Mouse (Mus musculus) naive thymus-derived CD4-positive, alpha-beta T cell, adult 5 months (primary cell): ENCODE measurements around the gene Eps8. TPM values are rescaled to one million over a fixed set of nuclear protein-coding genes. Genes with fewer than 3 reads are reported as not detected.

ENCODE experiments used
- polyA plus RNA-seq: library from polyadenylated mRNA; unstranded; fragments of 100-300 nt; shearing (Covaris generic); gene quantifications from one replicate; pipeline ENCODE4 v1.2.1, GENCODE M21; 2017

Gene Eps8
- polyA plus RNA-seq, result 0.09 TPM

GRCm38 (mm10) chr6:137654776-137655175 lies at the start of gene Eps8:
Gene Eps8 (minus strand): TSS chr6:137654876.

Other genes starting within 250 kb of the Eps8 start
- 125 TPM for gene Strap, start 80.2 kb upstream of the Eps8 start, polyA plus RNA-seq
- 32.6 TPM for gene Dera, start 99.7 kb upstream of the Eps8 start, polyA plus RNA-seq